Mouse (Mus musculus) small intestine, adult 2 months (tissue): ENCODE measurements around the gene Morf4l1. TPM values are rescaled to one million over a fixed set of nuclear protein-coding genes. Genes with fewer than 3 reads are reported as not detected.

ENCODE experiments used
- H3K27ac ChIP-seq: fragments of 200-500 bp; 2 replicates; pipeline ENCODE4 v1.5.1; 2012; ENCODE audit warnings: low read depth, low read length, control low read depth, inconsistent platforms; ENCODE audit not compliant: insufficient read depth
- H3K27me3 ChIP-seq: fragments of 200-500 bp; 2 replicates; pipeline ENCODE4 v1.6.1; 2012; ENCODE audit warnings: mild to moderate bottlenecking, moderate library complexity, low read length, inconsistent platforms; ENCODE audit not compliant: control insufficient read depth, insufficient read depth
- H3K36me3 ChIP-seq: fragments of 200-500 bp; 2 replicates; pipeline ENCODE4 v1.6.1; 2012; ENCODE audit warnings: mild to moderate bottlenecking, low read length, control low read depth, inconsistent platforms; ENCODE audit not compliant: control insufficient read depth, insufficient read depth
- H3K4me1 ChIP-seq: fragments of 200-500 bp; 2 replicates; pipeline ENCODE4 v1.6.1; 2012; ENCODE audit warnings: low read length, inconsistent platforms, mixed read lengths; ENCODE audit not compliant: control insufficient read depth, insufficient read depth, insufficient read length
- H3K4me3 ChIP-seq: fragments of 200-500 bp; 2 replicates; pipeline ENCODE4 v1.5.1; 2012; ENCODE audit warnings: low read depth, mild to moderate bottlenecking, control low read depth, inconsistent platforms, low read length, moderate library complexity
- CTCF ChIP-seq: fragments of 200-500 bp; IDR thresholded peaks from 2 replicates; pipeline ENCODE4 v1.5.1; 2012; ENCODE audit warnings: low read depth, mild to moderate bottlenecking, control low read depth, inconsistent platforms, low read length, moderate library complexity, mixed read lengths; ENCODE audit not compliant: insufficient replicate concordance, insufficient read length; ENCODE audit errors: extremely low read depth
- POLR2A ChIP-seq: fragments of 200-500 bp; IDR thresholded peaks from 2 replicates; pipeline ENCODE4 v1.6.1; 2012; ENCODE audit warnings: low read depth, mild to moderate bottlenecking, control low read depth, inconsistent platforms, low read length, moderate library complexity
- WGBS: fragments of 180-500 bp; shearing (Covaris S2); methylation state at CpG from one replicate; pipeline ENCODE4 v1.1.7; 2018; 5-methylcytosine and 5-hydroxymethylcytosine counted together
- polyA plus RNA-seq: library from polyadenylated mRNA; depleted of rRNA; stranded (reverse); fragments of >200 nt; gene quantifications from 2 replicates; pipeline ENCODE4 v1.2.3, GENCODE M21; 2012; rRNA removed

Gene Morf4l1
- polyA plus RNA-seq, result 8.3 and 21.0 TPM in 2 replicates

DNA sequence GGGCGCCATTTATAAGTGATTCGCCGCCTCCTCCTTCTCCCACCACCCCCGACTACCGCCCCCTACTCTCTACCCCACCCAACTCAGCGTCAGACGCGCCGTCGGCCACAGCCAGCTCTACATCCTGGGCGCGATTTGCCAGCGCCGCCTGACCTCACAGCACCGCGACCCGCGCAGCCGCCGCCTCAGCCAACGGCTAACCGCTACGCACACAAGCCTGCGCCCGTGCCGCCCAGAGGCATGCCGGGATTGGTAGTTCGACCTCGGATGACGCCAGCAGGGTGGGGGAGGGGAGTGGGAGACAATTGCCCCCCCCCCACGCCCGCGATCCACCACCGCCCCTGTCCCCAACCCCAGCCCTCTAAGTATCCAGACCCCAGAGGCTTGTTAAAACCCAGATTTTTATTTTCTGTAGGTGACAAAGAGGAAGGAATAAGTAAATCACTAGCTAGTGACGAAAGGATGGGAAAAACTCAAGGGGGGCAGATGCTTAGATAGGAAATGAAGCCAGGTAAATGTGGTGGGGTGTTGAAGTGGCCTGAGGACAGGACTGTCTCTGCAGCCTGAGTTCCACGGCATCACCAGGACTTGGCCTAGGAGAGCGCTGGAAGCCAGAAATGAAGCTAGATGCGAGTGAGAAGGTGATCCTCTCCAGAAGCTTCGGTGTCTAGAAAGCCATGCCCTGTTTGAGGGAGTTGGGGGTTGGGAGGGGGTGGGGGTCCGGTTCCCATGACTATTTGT is at the start of gene Morf4l1:
Gene Morf4l1 (minus strand): TSS at position 208 of the 741 bp plus-strand sequence.
- TF ChIP-seq POLR2A (peak; percentile 51; the same call in 1 of the 2 replicates), CTCF (no peak)
- 2% methylated on average over 40 of the region's 40 CpGs for WGBS
- peak within 1 kb of the TSS; percentile 99 for H3K27ac ChIP-seq
- peak within 1 kb of the TSS; percentile 99 for H3K4me3 ChIP-seq
- H3K4me1 ChIP-seq, result peaks cover 4% of the 10 kb centered on the region; the same call in 1 of the 2 replicates
- H3K27me3 ChIP-seq, result no peaks in the 10 kb centered on the region
- H3K36me3 ChIP-seq, result no peaks in the 10 kb centered on the region

DNA sequence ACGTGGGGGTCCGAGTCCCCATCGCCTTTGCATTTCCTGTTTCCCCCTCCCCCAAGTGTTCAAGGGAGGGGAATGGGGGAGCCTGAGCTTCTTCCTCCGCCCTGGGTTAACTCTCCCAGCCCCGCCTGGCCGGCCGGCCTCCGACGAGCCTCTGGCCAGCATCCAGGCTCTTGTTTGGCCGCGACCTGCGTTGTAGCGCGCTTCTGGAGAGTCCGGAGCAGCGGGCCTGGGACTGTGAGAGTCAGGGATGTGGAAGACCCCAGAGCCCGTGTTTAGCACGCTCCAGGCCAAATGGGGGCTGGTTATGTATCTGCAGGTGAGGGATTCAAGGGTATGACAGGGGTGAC is 49.1 kb upstream of the Morf4l1 start:
- peaks cover 3% of the 10 kb centered on the region; the same call in 1 of the 2 replicates for H3K4me1 ChIP-seq
- no peaks in the 10 kb centered on the region for H3K36me3 ChIP-seq
- 2% methylated on average over 18 of the region's 18 CpGs for WGBS
- no peak overlapping the region for H3K27ac ChIP-seq
- H3K27me3 ChIP-seq, result peaks cover 20% of the 10 kb centered on the region
- peak overlapping the region; percentile 77 for H3K4me3 ChIP-seq
- TF ChIP-seq CTCF, result no peak
- TF ChIP-seq POLR2A, result no peak

DNA sequence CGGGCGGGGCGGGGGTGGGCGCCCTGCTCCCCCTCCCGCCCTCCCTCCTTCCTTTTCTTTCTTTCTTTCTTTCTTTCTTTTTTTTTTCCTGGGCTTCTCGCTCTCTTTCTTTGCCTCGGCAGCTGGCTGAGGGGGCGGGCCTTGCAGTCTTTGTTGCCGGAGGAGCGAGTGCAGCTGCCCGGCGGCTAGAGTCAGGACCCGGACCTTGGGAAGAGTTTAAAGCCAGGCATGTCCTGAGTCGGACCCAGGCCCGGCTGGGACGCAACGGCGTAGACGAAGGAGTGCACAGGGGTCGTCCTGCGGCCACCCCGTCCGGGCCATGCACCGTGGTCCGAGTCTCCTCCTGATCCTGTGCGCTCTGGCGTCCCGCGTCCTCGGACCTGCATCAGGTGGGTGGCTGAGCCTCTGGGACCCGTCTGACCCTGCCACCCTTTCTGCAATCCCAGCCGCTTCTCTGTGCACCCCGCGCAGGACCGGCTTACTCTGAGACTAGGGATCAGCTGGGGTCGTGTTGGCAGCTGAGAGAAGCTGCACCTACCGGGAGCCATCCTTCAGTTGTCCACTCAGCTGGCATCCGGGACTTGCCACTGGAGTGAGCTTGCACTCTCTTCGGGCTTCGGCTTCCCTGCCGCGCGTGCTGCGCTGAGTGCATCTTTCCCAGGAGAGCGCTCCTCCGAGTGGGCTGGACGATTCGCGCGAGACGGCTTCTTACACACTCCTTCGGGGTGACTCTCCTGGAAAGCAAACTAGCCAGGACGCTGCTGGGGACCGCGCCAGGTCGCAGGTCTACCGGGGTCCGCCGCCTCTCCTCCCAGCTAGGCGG is 48.6 kb upstream of the Morf4l1 start, which contains the start of gene Adamts7:
Gene Adamts7 (plus strand): TSS at position 144 of the 823 bp plus-strand sequence.
- Histone ChIP-seq H3K4me1 (peaks cover 3% of the 10 kb centered on the region; the same call in 1 of the 2 replicates), H3K4me3 (peak within 1 kb of the TSS; percentile 77), H3K27me3 (peaks cover 20% of the 10 kb centered on the region), H3K36me3 (no peaks in the 10 kb centered on the region), H3K27ac (no peak within 1 kb of the TSS)
- WGBS, result under 1% methylated on average over 57 of the region's 60 CpGs
- TF ChIP-seq POLR2A (no peak), CTCF (no peak)

DNA sequence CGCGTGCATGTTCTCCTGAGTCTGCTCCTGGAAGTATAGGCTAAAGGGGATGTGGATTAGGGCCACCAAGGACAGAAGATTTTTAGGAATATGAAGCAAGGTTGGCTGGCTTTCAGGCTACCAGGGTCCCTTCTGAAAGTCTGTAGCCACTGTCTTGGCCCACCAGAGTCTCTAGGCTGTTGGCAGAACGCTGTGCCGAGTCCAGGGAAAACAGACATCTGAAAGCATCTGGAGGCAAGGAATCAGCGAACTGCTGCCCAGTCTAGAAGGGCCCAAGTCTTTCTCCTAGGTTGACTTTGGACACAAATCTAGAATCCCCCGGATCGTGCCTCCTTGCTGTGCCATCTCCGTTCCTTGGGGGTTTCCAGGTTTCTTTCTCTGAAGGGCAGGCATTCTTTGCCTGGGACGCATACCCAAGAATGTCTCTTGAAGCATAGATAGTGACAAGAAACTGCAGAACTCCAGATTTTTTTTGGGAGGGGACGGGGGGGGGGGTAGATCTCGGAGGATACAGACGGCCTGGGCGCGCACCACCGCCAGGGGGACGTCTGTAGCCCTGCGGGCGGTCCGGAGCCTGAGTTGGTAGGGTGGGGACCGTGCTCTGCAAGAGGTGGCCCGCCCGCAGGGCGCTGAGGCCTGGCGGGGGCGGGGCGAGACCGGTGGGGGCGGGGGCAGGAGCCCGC is 47.8 kb upstream of the Morf4l1 start:
- Histone ChIP-seq H3K4me1 (peaks cover 3% of the 10 kb centered on the region; the same call in 1 of the 2 replicates), H3K4me3 (peak overlapping the region; percentile 57), H3K36me3 (no peaks in the 10 kb centered on the region), H3K27me3 (peaks cover 20% of the 10 kb centered on the region), H3K27ac (no peak overlapping the region)
- WGBS, result 10% methylated on average over 28 of the region's 29 CpGs
- TF ChIP-seq CTCF (peak; percentile 28; the same call in 1 of the 2 replicates), POLR2A (no peak)

DNA sequence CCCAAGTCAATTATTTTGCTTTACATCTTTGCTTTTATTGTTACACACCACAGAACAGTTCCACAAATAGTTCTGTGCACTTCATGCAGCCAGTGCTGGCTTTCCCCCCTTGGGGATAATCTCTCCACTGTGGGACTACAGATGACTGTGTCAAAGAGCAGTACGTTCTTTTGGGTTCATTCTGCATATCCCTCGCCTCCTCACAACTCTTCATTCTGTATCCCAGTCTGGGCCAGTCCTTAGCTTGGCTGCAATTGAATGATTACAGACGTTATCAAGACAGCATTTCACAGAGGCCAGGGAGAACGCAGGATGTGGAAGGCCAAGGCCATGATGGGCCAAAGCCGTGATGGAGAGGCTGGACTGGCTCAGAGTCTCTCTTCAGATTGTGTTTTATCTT is 32.3 kb upstream of the Morf4l1 start:
- 62% methylated on average over 5 of the region's 5 CpGs for WGBS
- H3K27ac ChIP-seq, result no peak overlapping the region
- H3K4me1 ChIP-seq, result no peaks in the 10 kb centered on the region
- H3K27me3 ChIP-seq, result no peaks in the 10 kb centered on the region; the same call in 1 of the 2 replicates
- TF ChIP-seq CTCF (no peak), POLR2A (no peak)
- no peaks in the 10 kb centered on the region for H3K36me3 ChIP-seq
- H3K4me3 ChIP-seq, result no peak overlapping the region

DNA sequence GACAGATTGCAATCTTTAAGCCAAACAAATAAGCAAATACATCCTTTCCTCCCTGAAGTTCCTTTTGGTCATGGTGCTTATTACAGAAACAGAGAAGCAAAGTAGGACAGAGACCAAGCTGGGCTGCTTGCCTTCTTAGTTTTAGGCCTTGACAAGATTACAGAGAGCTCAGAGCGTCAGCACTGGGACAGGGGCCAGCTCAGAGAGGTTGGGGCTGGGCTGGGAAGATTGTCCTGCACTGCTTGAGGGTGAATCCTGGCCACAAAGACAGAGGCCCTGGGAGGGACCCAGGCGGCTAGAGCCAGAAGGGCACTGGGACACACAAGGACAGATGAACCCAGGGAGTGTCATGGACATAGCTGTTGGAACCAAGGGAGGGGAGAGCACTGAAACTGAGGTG is 31.2 kb upstream of the Morf4l1 start:
- H3K27ac ChIP-seq, result no peak overlapping the region
- no peak for TF ChIP-seq POLR2A
- TF ChIP-seq CTCF, result no peak
- H3K4me3 ChIP-seq, result no peak overlapping the region
- no peaks in the 10 kb centered on the region for H3K36me3 ChIP-seq
- no peaks in the 10 kb centered on the region for H3K4me1 ChIP-seq
- no peaks in the 10 kb centered on the region; the same call in 1 of the 2 replicates for H3K27me3 ChIP-seq
- WGBS, result 39% methylated on average over 2 of the region's 2 CpGs

DNA sequence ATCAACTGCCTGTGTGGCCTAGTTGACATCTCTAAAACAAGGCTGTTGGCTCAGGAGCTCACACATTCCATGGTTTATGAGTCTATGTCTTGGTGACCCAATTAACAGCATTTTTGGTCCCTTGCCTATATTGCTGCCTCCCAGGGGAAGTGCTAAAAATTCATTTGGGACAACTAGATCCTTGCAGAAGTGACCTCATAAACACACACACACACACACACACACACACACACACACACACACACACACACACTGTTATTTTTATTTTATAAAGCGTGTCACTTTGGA is 22.0 kb upstream of the Morf4l1 start:
- WGBS, result 79% methylated on average over 1 of the region's 1 CpGs
- TF ChIP-seq POLR2A (no peak), CTCF (no peak)
- no peak overlapping the region for H3K27ac ChIP-seq
- no peaks in the 10 kb centered on the region for H3K27me3 ChIP-seq
- no peaks in the 10 kb centered on the region for H3K4me1 ChIP-seq
- H3K4me3 ChIP-seq, result no peak overlapping the region
- H3K36me3 ChIP-seq, result no peaks in the 10 kb centered on the region
